Mouse (Mus musculus): Measurements from ENCODE around the gene Csf3r.

DNA sequence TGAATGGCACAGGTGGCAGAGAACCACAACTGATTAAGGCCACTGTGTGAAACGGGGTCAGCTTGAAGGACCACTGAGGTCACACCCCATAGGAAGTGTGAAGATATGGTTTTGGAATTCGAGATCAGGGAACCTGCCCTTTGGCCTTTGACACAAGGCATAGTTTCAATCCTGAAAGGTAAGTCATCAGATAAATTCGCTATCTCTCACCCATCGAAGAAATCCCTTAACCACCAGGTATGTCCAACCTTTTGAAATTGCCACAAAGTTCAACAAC, 66.4 kb downstream of the Csf3r start:
- TF ChIP-seq POLR2A (IDR thresholded peaks at IDR 0.05; ENCODE audit: low read depth, low read length) (no peak), CTCF (IDR thresholded peaks at IDR 0.05; ENCODE audit: extremely low read depth, insufficient read depth, insufficient read length, insufficient replicate concordance) (no peak)

Data from spleen, adult 2 months (tissue).